Mouse (Mus musculus): ENCODE measurements around the gene Celf2.

The Celf2 gene

GRCm38 (mm10) chr2:6695353-6695951 is 813.9 kb downstream of the Celf2 start:
- DNase-seq (ENCODE audit: low spot score in 2 of 2), result no peak

- DNase-seq (ENCODE audit: low spot score in 2 of 2), result no peak
These were observed 819.7 kb downstream of the Celf2 start for GRCm38 (mm10) chr2:6689689-6690088.

- DNase-seq (ENCODE audit: low spot score in 2 of 2), result no peak
These were observed 831.1 kb downstream of the Celf2 start for GRCm38 (mm10) chr2:6678231-6678630.

- no peak for DNase-seq (ENCODE audit: low spot score in 2 of 2)
These were observed 831.9 kb downstream of the Celf2 start for GRCm38 (mm10) chr2:6677457-6677856.

GRCm38 (mm10) chr2:6674401-6674800 is 835.0 kb downstream of the Celf2 start:
- DNase-seq (ENCODE audit: low spot score in 2 of 2), result no peak

GRCm38 (mm10) chr2:6673418-6673817 is 835.9 kb downstream of the Celf2 start:
- no peak for DNase-seq (ENCODE audit: low spot score in 2 of 2)

GRCm38 (mm10) chr2:6667611-6668010 is 841.8 kb downstream of the Celf2 start:
- DNase-seq (ENCODE audit: low spot score in 2 of 2), result no peak

GRCm38 (mm10) chr2:6659834-6660233 is 849.5 kb downstream of the Celf2 start:
- DNase-seq (ENCODE audit: low spot score in 2 of 2), result no peak

GRCm38 (mm10) chr2:6653719-6654118 is 855.6 kb downstream of the Celf2 start:
- DNase-seq (ENCODE audit: low spot score in 2 of 2), result no peak

- DNase-seq (ENCODE audit: low spot score in 2 of 2), result no peak
These were observed 857.7 kb downstream of the Celf2 start for GRCm38 (mm10) chr2:6651697-6652096.

- no peak for DNase-seq (ENCODE audit: low spot score in 2 of 2)
These were observed 860.5 kb downstream of the Celf2 start for GRCm38 (mm10) chr2:6648877-6649276.

GRCm38 (mm10) chr2:6647028-6647427 is 862.3 kb downstream of the Celf2 start:
- no peak for DNase-seq (ENCODE audit: low spot score in 2 of 2)

- no peak for DNase-seq (ENCODE audit: low spot score in 2 of 2)
These were observed 863.0 kb downstream of the Celf2 start for GRCm38 (mm10) chr2:6646325-6646724.

GRCm38 (mm10) chr2:6642222-6642850 is 867.0 kb downstream of the Celf2 start:
- DNase-seq (ENCODE audit: low spot score in 2 of 2), result no peak

- no peak for DNase-seq (ENCODE audit: low spot score in 2 of 2)
These were observed 870.0 kb downstream of the Celf2 start for GRCm38 (mm10) chr2:6639370-6639769.

GRCm38 (mm10) chr2:6637147-6637546 is 872.2 kb downstream of the Celf2 start:
- DNase-seq (ENCODE audit: low spot score in 2 of 2), result no peak

GRCm38 (mm10) chr2:6634899-6635298 is 874.5 kb downstream of the Celf2 start:
- DNase-seq (ENCODE audit: low spot score in 2 of 2), result no peak

GRCm38 (mm10) chr2:6633115-6633514 is 876.2 kb downstream of the Celf2 start:
- DNase-seq (ENCODE audit: low spot score in 2 of 2), result no peak

- DNase-seq (ENCODE audit: low spot score in 2 of 2), result no peak
These were observed 885.6 kb downstream of the Celf2 start for GRCm38 (mm10) chr2:6623802-6624201.

GRCm38 (mm10) chr2:6622082-6622481 is 887.3 kb downstream of the Celf2 start:
- DNase-seq (ENCODE audit: low spot score in 2 of 2), result no peak

GRCm38 (mm10) chr2:6618856-6619255 is 890.5 kb downstream of the Celf2 start:
- DNase-seq (ENCODE audit: low spot score in 2 of 2), result no peak

- no peak for DNase-seq (ENCODE audit: low spot score in 2 of 2)
These were observed 890.9 kb downstream of the Celf2 start for GRCm38 (mm10) chr2:6618450-6618849.

GRCm38 (mm10) chr2:6604347-6604746 is 905.0 kb downstream of the Celf2 start:
- no peak for DNase-seq (ENCODE audit: low spot score in 2 of 2)

- no peak for DNase-seq (ENCODE audit: low spot score in 2 of 2)
These were observed 905.5 kb downstream of the Celf2 start for GRCm38 (mm10) chr2:6603880-6604279.

All from frontal cortex, postnatal 10 days (tissue).